Mouse (Mus musculus) heart, embryonic 12.5 days (tissue): Measurements from ENCODE around the gene Chrnb2. TPM values are rescaled to one million over a fixed set of nuclear protein-coding genes. Genes with fewer than 3 reads are reported as not detected.

Experiments
- ATAC-seq: fragments of 200-750 bp; cut with Nextera tagmentation; 2 replicates; pipeline ENCODE4 v1.8.0; 2017; ENCODE audit warnings: moderate TSS enrichment, moderate library complexity; ENCODE audit not compliant: insufficient number of reproducible peaks, low FRiP score
- H3K27ac ChIP-seq: fragments of 300-500 bp; sonication (generic); 2 replicates; pipeline ENCODE4 v1.5.1; 2016; ENCODE audit warnings: mild to moderate bottlenecking, moderate library complexity; ENCODE audit not compliant: poor library complexity, severe bottlenecking
- H3K27me3 ChIP-seq: fragments of 300-500 bp; sonication (generic); replicated peaks from 2 replicates; pipeline ENCODE4 v1.6.1; 2016; ENCODE audit warnings: mild to moderate bottlenecking, moderate library complexity
- H3K36me3 ChIP-seq: fragments of 300-500 bp; sonication (generic); 2 replicates; pipeline ENCODE4 v1.6.1; 2016; ENCODE audit warnings: mild to moderate bottlenecking, moderate library complexity
- H3K4me1 ChIP-seq: fragments of 300-500 bp; sonication (generic); replicated peaks from 2 replicates; pipeline ENCODE4 v1.6.1; 2016; ENCODE audit warnings: mild to moderate bottlenecking
- H3K4me2 ChIP-seq: fragments of 300-500 bp; sonication (generic); 2 replicates; pipeline ENCODE4 v1.6.1; 2016; ENCODE audit warnings: mild to moderate bottlenecking, moderate library complexity
- H3K4me3 ChIP-seq: fragments of 300-500 bp; sonication (generic); 2 replicates; pipeline ENCODE4 v1.5.1; 2016; ENCODE audit warnings: mild to moderate bottlenecking
- H3K9ac ChIP-seq: fragments of 300-500 bp; sonication (generic); 2 replicates; pipeline ENCODE4 v1.6.1; 2016; ENCODE audit warnings: mild to moderate bottlenecking, moderate library complexity
- H3K9me3 ChIP-seq: fragments of 300-500 bp; sonication (generic); replicated peaks from 2 replicates; pipeline ENCODE4 v1.6.1; 2016; ENCODE audit warnings: mild to moderate bottlenecking, moderate library complexity
- whole genome bisulfite sequencing: fragments of 180-500 bp; shearing (Covaris S2); methylation state at CpG from one replicate; pipeline ENCODE4 v1.1.7; 2016; 5-methylcytosine and 5-hydroxymethylcytosine counted together
- polyA plus RNA-seq: library from polyadenylated mRNA; unstranded; fragments of >200 nt; fragmentation: Nextera tagmentation; extraction: Ambion mirVana; gene quantifications from 2 replicates; pipeline ENCODE4 v1.2.1, GENCODE M21; 2016

Gene Chrnb2
- polyA plus RNA-seq, 1 experiment from 2014 or later: 0.32 TPM

GRCm38 (mm10) chr3:89752307-89752706 is 12.1 kb downstream of the Chrnb2 start:
- H3K27me3 ChIP-seq: no peaks in the 10 kb centered on the region
- no peaks in the 10 kb centered on the region for H3K9me3 ChIP-seq
- 47% methylated on average over 1 of the region's 1 CpGs for WGBS
- H3K27ac ChIP-seq: no peak overlapping the region
- no peak for ATAC-seq
- H3K4me3 ChIP-seq: no peak overlapping the region
- H3K4me2 ChIP-seq: no peak overlapping the region
- no peak overlapping the region for H3K9ac ChIP-seq
- 0 out of 2 replicates have a peak, but pooled peaks cover 4% of the 10 kb centered on the region for H3K4me1 ChIP-seq
- peaks cover 50% of the 10 kb centered on the region for H3K36me3 ChIP-seq

- Histone ChIP-seq H3K36me3 (peaks cover 71% of the 10 kb centered on the region), H3K4me3 (no peak overlapping the region), H3K4me1 (no peaks in the 10 kb centered on the region), H3K27me3 (no peaks in the 10 kb centered on the region), H3K4me2 (no peak overlapping the region), H3K9me3 (no peaks in the 10 kb centered on the region), H3K9ac (no peak overlapping the region), H3K27ac (no peak overlapping the region)
- no peak for ATAC-seq
- WGBS: 87% methylated on average over 6 of the region's 6 CpGs
Observed at GRCm38 (mm10) chr3:89738509-89738908, 25.9 kb downstream of the Chrnb2 start.

DNA sequence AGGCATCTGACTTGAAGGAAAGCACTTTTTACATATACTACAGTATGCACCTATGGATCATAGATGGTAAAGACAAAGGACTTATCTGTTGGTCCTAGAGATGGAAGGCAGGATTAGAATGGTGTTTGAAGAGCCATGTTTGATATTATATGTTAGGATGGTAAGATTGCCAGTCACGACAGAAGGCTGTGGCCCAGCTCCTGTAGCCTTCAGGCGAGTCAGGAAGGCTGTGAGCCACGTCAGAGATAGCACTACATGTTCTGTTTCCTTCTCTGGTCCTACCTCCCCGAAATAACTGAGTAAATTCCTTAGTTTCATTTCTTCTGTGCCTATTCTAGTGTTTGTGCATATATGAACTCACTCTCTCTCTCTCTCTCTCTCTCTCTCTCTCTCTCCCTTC is 32.3 kb downstream of the Chrnb2 start:
- Histone ChIP-seq H3K4me3 (no peak overlapping the region), H3K4me2 (no peak overlapping the region), H3K27ac (no peak overlapping the region), H3K4me1 (peaks cover 14% of the 10 kb centered on the region), H3K9ac (no peak overlapping the region), H3K9me3 (no peaks in the 10 kb centered on the region), H3K27me3 (no peaks in the 10 kb centered on the region), H3K36me3 (peaks cover 19% of the 10 kb centered on the region)
- no peak for ATAC-seq
- WGBS: 73% methylated on average over 4 of the region's 4 CpGs

DNA sequence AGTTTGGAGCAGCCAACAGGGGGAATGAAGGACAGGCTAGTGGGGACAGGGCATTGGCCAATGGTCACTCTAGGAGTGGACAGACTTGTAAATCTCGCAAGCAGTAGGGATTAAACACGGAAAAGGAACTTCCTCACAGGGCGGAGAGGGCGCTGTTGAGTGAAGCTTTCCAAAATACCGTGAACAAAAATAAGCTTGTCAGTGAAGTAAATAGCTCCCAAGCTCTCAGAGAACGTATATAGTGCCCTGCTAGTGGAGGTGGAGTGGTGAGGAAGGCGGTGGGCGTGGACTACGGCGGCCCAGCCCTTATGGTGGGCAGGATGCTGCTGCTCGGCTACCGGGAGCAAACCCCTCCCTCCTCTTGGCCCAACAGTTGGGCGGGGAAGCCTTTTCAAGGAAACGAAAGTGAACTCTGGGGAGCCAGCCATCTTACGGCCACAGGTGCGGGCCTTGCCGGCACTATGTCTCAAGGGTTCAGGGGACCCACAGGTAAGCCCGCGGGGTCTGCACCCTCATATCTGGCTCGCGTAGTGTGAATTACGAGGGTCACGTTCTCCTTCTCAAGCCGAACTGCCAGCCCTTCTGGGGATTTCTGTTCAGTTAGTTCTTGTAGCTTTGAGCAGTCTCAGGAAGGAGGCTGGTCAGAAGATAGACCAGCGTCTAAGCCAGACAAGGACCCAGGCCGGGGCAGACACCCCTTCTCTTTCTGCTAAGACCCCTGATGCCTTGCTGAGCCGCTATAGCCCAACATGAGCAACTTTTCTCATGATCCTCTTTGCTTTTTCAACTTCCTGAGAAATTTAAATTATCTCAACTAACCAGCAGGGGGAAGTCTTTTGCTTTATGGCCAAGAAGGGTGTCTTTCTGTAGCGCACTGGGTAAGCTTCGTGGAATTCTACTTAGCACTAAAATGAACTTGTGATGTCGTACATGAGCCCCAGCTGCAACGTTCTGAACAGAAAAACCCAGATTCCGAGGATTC is 33.8 kb downstream of the Chrnb2 start:
- peak overlapping the region; percentile 72 for H3K4me3 ChIP-seq
- H3K4me1 ChIP-seq: peaks cover 17% of the 10 kb centered on the region
- peak overlapping the region; percentile 61 for H3K27ac ChIP-seq
- H3K36me3 ChIP-seq: peaks cover 8% of the 10 kb centered on the region
- no peaks in the 10 kb centered on the region for H3K9me3 ChIP-seq
- peak overlapping the region; percentile 75 for H3K9ac ChIP-seq
- H3K4me2 ChIP-seq: peak overlapping the region; percentile 89
- peak; percentile 93 for ATAC-seq
- WGBS: 2% methylated on average over 32 of the region's 32 CpGs
- H3K27me3 ChIP-seq: no peaks in the 10 kb centered on the region

DNA sequence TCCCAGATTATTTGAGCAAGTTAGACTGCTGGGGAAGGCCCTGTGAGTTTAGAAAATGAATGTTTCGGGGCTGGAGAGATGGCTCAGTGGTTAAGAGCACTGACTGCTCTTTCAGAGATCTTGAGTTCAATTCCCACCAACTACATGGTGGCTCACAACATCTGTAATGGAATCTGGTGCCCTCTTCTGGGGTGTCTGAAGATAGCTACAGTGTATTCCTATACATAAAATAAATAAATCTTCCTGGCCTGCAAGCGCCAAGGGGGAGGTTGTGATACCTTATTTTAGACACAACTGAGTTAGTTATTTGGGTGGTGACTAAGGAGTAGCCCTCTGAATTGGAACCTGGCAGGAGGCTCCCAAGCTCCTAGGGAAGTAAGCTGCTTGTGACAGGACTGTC is 35.6 kb downstream of the Chrnb2 start:
- Histone ChIP-seq H3K27ac (no peak overlapping the region), H3K9me3 (no peaks in the 10 kb centered on the region), H3K4me2 (no peak overlapping the region), H3K4me3 (no peak overlapping the region), H3K27me3 (no peaks in the 10 kb centered on the region), H3K4me1 (peaks cover 20% of the 10 kb centered on the region), H3K36me3 (no peaks in the 10 kb centered on the region), H3K9ac (no peak overlapping the region)
- 80% methylated on average over 2 of the region's 2 CpGs for WGBS
- ATAC-seq: no peak

DNA sequence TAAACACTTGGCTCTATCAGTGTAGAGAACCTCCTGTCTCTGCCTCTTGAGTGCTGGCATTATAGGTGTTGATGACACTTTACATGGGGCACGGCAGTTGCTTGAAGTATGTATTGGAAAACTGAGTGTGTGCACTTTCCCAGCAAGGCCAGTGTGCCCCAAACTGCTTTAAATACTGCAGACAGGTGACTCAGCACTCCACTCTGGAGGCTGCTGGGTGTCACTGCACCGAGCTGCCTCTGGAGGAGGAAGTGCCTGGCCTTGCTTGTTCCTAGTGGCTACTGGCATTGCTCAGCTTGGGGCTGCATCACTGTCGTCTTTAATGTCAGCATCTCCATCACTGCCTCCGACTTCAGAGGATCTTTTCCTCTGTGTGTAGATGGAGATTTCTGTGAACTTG is 37.4 kb downstream of the Chrnb2 start:
- WGBS: 11% methylated on average over 4 of the region's 4 CpGs
- ATAC-seq: no peak

DNA sequence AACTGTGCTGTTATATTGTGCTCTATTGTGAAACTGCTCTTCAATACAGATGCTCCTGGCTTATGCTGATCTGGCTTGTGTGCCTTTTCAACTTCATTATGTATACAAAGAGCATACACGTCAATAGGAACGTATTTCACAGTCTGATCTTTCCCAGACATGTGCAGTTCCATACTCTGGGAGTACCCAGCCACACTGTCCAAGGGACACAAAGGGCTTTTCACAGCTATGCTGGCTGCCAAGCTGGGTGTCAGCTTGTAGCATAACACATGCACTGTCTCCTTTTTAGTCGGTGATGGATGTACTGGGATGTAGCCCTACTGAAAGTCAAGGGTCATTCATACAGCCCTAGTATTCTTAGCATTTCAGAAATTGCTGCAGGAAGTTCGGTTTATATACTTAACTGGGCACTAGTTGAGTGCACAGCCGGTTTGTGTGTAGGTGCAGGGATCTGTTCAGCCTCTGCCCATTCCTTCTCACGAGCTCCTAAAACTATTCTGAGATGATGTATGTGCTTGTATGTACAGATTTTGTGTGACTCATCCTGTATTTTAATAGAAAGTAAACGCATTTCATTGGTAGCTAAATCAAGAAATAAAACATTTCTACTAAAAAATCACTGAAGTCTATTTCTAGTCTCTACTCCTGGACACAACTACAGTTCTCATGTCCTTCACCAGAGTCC is 40.9 kb downstream of the Chrnb2 start:
- no peaks in the 10 kb centered on the region for H3K27me3 ChIP-seq
- H3K4me2 ChIP-seq: no peak overlapping the region
- no peak for ATAC-seq
- no peak overlapping the region for H3K27ac ChIP-seq
- 68% methylated on average over 7 of the region's 7 CpGs for WGBS
- peaks cover 15% of the 10 kb centered on the region; the same call in 1 of the 2 replicates for H3K4me1 ChIP-seq
- H3K9ac ChIP-seq: no peak overlapping the region
- no peaks in the 10 kb centered on the region for H3K36me3 ChIP-seq
- H3K4me3 ChIP-seq: no peak overlapping the region
- H3K9me3 ChIP-seq: no peaks in the 10 kb centered on the region

More for the DNA sequence above, 37.4 kb downstream of the Chrnb2 start:
- Histone ChIP-seq H3K4me1 (peaks cover 26% of the 10 kb centered on the region), H3K4me2 (no peak overlapping the region), H3K9ac (no peak overlapping the region), H3K36me3 (no peaks in the 10 kb centered on the region), H3K27me3 (no peaks in the 10 kb centered on the region), H3K9me3 (no peaks in the 10 kb centered on the region), H3K27ac (no peak overlapping the region), H3K4me3 (no peak overlapping the region)

- Histone ChIP-seq H3K4me1 (peaks cover 23% of the 10 kb centered on the region), H3K27me3 (no peaks in the 10 kb centered on the region), H3K36me3 (no peaks in the 10 kb centered on the region), H3K27ac (no peak overlapping the region), H3K4me3 (no peak overlapping the region), H3K9me3 (no peaks in the 10 kb centered on the region), H3K9ac (no peak overlapping the region), H3K4me2 (no peak overlapping the region)
- no peak for ATAC-seq
Observed at GRCm38 (mm10) chr3:89722032-89722431, 42.4 kb downstream of the Chrnb2 start.

- peak; percentile 36; the same call in 1 of the 2 replicates for ATAC-seq
- peaks cover 22% of the 10 kb centered on the region for H3K4me1 ChIP-seq
- H3K4me2 ChIP-seq: peak overlapping the region; percentile 96
- H3K9ac ChIP-seq: peak overlapping the region; percentile 93; the same call in 1 of the 2 replicates
- H3K36me3 ChIP-seq: no peaks in the 10 kb centered on the region
- peaks cover 7% of the 10 kb centered on the region; the same call in 1 of the 2 replicates for H3K27me3 ChIP-seq
- peak overlapping the region; percentile 88 for H3K4me3 ChIP-seq
- no peaks in the 10 kb centered on the region for H3K9me3 ChIP-seq
- peak overlapping the region; percentile 83 for H3K27ac ChIP-seq
- 34% methylated on average over 6 of the region's 6 CpGs for WGBS
Observed at GRCm38 (mm10) chr3:89715967-89716256, 48.5 kb downstream of the Chrnb2 start.

GRCm38 (mm10) chr3:89715207-89715966 is 49.0 kb downstream of the Chrnb2 start:
- peak overlapping the region; percentile 88 for H3K4me3 ChIP-seq
- ATAC-seq: peak; percentile 57; the same call in 1 of the 2 replicates

More at GRCm38 (mm10) chr3:89715207-89715966, 49.0 kb downstream of the Chrnb2 start:
- no peaks in the 10 kb centered on the region for H3K9me3 ChIP-seq
- peaks cover 21% of the 10 kb centered on the region for H3K4me1 ChIP-seq
- H3K27me3 ChIP-seq: peaks cover 7% of the 10 kb centered on the region; the same call in 1 of the 2 replicates
- peak overlapping the region; percentile 96 for H3K4me2 ChIP-seq
- H3K36me3 ChIP-seq: no peaks in the 10 kb centered on the region
- 1% methylated on average over 59 of the region's 59 CpGs for WGBS
- H3K9ac ChIP-seq: peak overlapping the region; percentile 93
- H3K27ac ChIP-seq: peak overlapping the region; percentile 83
